Mouse (Mus musculus) retina, adult 2 months (tissue): ENCODE data around the gene Hmg20a.

ENCODE experiments used
- DNase-seq: peaks from one replicate; pipeline ENCODE4 v3.0.0-alpha.2; 2012; ENCODE audit warnings: low read depth, low spot score

Hmg20a gene

GRCm38 (mm10) chr9:56522281-56522680 is 103.9 kb downstream of the Hmg20a start:
- no peak for DNase-seq

- peak; percentile 66 for DNase-seq
Observed at GRCm38 (mm10) chr9:56527951-56528350, 109.5 kb downstream of the Hmg20a start.

- DNase-seq: peak; percentile 69
Observed at GRCm38 (mm10) chr9:56531991-56532390, 113.6 kb downstream of the Hmg20a start.

GRCm38 (mm10) chr9:56533916-56534315 is 115.5 kb downstream of the Hmg20a start:
- DNase-seq: no peak

GRCm38 (mm10) chr9:56534727-56535126 is 116.3 kb downstream of the Hmg20a start:
- DNase-seq: no peak

GRCm38 (mm10) chr9:56535361-56535760 is 117.0 kb downstream of the Hmg20a start:
- DNase-seq: no peak

GRCm38 (mm10) chr9:56540051-56540450 is 121.6 kb downstream of the Hmg20a start:
- DNase-seq: no peak

GRCm38 (mm10) chr9:56544687-56545475 is 126.5 kb downstream of the Hmg20a start:
- no peak for DNase-seq
